Mouse (Mus musculus) lung, postnatal 0 days (tissue): ENCODE data around the gene Flot2. TPM values are rescaled to one million over a fixed set of nuclear protein-coding genes. Genes with fewer than 3 reads are reported as not detected.

Source experiments
- ATAC-seq: fragments of 200-750 bp; cut with Nextera tagmentation; 2 replicates; pipeline ENCODE4 v1.8.0; 2017; ENCODE audit warnings: moderate library complexity
- DNase-seq: peaks from one replicate; pipeline ENCODE4 v3.0.0-alpha.2; 2016; ENCODE audit warnings: low spot score
- H3K27ac ChIP-seq: fragments of 300-500 bp; sonication (generic); 2 replicates; pipeline ENCODE4 v1.5.1; 2014; ENCODE audit warnings: antibody characterized with exemption, mild to moderate bottlenecking, low read length, mixed read lengths
- H3K27me3 ChIP-seq: fragments of 300-500 bp; sonication (generic); replicated peaks from 2 replicates; pipeline ENCODE4 v1.6.1; 2014; ENCODE audit warnings: low read length, mixed read lengths; ENCODE audit not compliant: insufficient read depth
- H3K36me3 ChIP-seq: fragments of 300-500 bp; sonication (generic); 2 replicates; pipeline ENCODE4 v1.6.1; 2014; ENCODE audit warnings: low read length, mixed read lengths; ENCODE audit not compliant: insufficient read depth
- H3K4me1 ChIP-seq: fragments of 300-500 bp; sonication (generic); 2 replicates; pipeline ENCODE4 v1.6.1; 2014; ENCODE audit warnings: antibody characterized with exemption, low read depth, low read length, mixed read lengths; ENCODE audit not compliant: insufficient read depth
- H3K4me2 ChIP-seq: fragments of 300-500 bp; sonication (generic); replicated peaks from 2 replicates; pipeline ENCODE4 v1.6.1; 2014; ENCODE audit warnings: low read depth, mild to moderate bottlenecking, low read length, moderate library complexity, mixed read lengths
- H3K4me3 ChIP-seq: fragments of 300-500 bp; sonication (generic); 2 replicates; pipeline ENCODE4 v1.5.1; 2014; ENCODE audit warnings: low read depth, low read length
- H3K9ac ChIP-seq: fragments of 300-500 bp; sonication (generic); replicated peaks from 2 replicates; pipeline ENCODE4 v1.6.1; 2014; ENCODE audit warnings: low read depth, mild to moderate bottlenecking
- H3K9me3 ChIP-seq: fragments of 300-500 bp; sonication (generic); 2 replicates; pipeline ENCODE4 v1.6.1; 2016; ENCODE audit warnings: low read length, mixed read lengths
- CTCF ChIP-seq: IDR thresholded peaks from 2 replicates; pipeline ENCODE4 v1.5.1; 2016; ENCODE audit warnings: antibody characterized with exemption, mild to moderate bottlenecking
- EP300 ChIP-seq: IDR thresholded peaks from 2 replicates; pipeline ENCODE4 v1.6.1; 2016; ENCODE audit warnings: antibody characterized with exemption, mild to moderate bottlenecking, control low read depth
- WGBS: fragments of 180-500 bp; shearing (Covaris S2); extraction: QIAGEN DNeasy Blood & Tissue Kit; methylation state at CpG from one replicate; pipeline ENCODE4 v1.1.7; 2014; 5-methylcytosine and 5-hydroxymethylcytosine counted together
- polyA plus RNA-seq: library from polyadenylated mRNA; unstranded; fragments of >200 nt; fragmentation: Nextera tagmentation; extraction: Ambion mirVana; gene quantifications from 2 replicates; pipeline ENCODE4 v1.2.1, GENCODE M21; 2015

Flot2 gene
- polyA plus RNA-seq, 1 experiment from 2014 or later, result 55.6 TPM

- Histone ChIP-seq H3K9ac (no peak overlapping the region), H3K4me3 (no peak overlapping the region), H3K36me3 (0 out of 2 replicates have a peak, but pooled peaks cover 12% of the 10 kb centered on the region), H3K9me3 (no peaks in the 10 kb centered on the region), H3K4me2 (no peak overlapping the region), H3K27me3 (no peaks in the 10 kb centered on the region), H3K4me1 (no peaks in the 10 kb centered on the region), H3K27ac (no peak overlapping the region)
- 69% methylated on average over 5 of the region's 5 CpGs for WGBS
- DNase-seq, result no peak
- ATAC-seq, result no peak
- TF ChIP-seq CTCF (no peak), EP300 (no peak)
Measured at GRCm38 (mm10) chr11:78069130-78069529, 31.4 kb downstream of the Flot2 start.

GRCm38 (mm10) chr11:78069646-78070045, 31.9 kb downstream of the Flot2 start:
- Histone ChIP-seq H3K4me1 (no peaks in the 10 kb centered on the region), H3K9ac (no peak overlapping the region), H3K4me2 (no peak overlapping the region), H3K27me3 (no peaks in the 10 kb centered on the region), H3K9me3 (no peaks in the 10 kb centered on the region), H3K4me3 (no peak overlapping the region), H3K27ac (no peak overlapping the region), H3K36me3 (0 out of 2 replicates have a peak, but pooled peaks cover 17% of the 10 kb centered on the region)
- ATAC-seq (no peak), DNase-seq (no peak)
- no peak for TF ChIP-seq CTCF
- TF ChIP-seq EP300, result no peak
- 77% methylated on average over 6 of the region's 6 CpGs for WGBS

GRCm38 (mm10) chr11:78071938-78072337, 34.2 kb downstream of the Flot2 start:
- TF ChIP-seq CTCF, result no peak
- TF ChIP-seq EP300, result no peak
- H3K9me3 ChIP-seq, result no peaks in the 10 kb centered on the region
- H3K9ac ChIP-seq, result no peak overlapping the region
- H3K4me3 ChIP-seq, result no peak overlapping the region
- ATAC-seq, result no peak
- WGBS, result 85% methylated on average over 5 of the region's 5 CpGs
- no peak for DNase-seq
- no peaks in the 10 kb centered on the region for H3K4me1 ChIP-seq
- no peak overlapping the region for H3K27ac ChIP-seq
- no peak overlapping the region for H3K4me2 ChIP-seq
- H3K36me3 ChIP-seq, result peaks cover 28% of the 10 kb centered on the region; the same call in 1 of the 2 replicates
- H3K27me3 ChIP-seq, result no peaks in the 10 kb centered on the region

DNA sequence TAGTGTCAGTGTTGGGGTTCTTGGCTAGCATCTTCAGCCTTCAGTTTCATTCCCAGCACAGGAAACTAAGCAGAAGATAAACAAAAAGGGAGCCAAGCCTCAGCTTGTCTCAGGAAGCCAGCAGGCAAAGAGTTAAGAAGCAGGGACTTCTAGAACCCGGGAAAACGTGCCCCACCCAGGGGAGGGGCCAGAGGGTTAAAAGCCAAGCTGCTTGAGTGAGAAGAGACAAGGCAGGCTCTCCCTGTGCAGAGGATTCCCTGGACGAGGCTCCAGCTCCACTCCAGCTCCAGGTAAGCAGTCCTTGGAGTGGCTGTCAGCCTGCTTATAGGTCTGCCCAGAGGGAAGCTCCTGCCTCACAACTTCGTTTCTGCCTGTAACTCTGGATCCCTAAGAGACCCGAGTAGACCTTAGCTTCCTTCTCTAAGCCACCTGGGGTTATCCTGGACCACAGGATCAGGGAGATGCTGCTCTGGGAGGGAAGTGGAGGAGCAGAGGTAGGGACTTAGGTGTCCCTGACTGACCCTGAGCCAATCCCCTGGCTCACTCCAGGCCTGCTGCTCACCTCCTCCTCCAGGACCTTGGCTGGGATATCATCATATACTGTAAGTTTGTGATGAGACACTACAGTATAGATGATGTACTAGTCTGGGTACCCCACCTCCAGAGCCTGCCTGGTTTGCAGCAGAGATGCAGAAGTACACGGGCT, 34.8 kb downstream of the Flot2 start:
- no peaks in the 10 kb centered on the region for H3K27me3 ChIP-seq
- TF ChIP-seq CTCF (no peak), EP300 (no peak)
- no peak overlapping the region for H3K4me3 ChIP-seq
- 19% methylated on average over 6 of the region's 6 CpGs for WGBS
- H3K27ac ChIP-seq, result no peak overlapping the region
- DNase-seq (no peak), ATAC-seq (no peak)
- peaks cover 28% of the 10 kb centered on the region; the same call in 1 of the 2 replicates for H3K36me3 ChIP-seq
- H3K4me1 ChIP-seq, result no peaks in the 10 kb centered on the region
- no peak overlapping the region for H3K4me2 ChIP-seq
- no peaks in the 10 kb centered on the region for H3K9me3 ChIP-seq
- no peak overlapping the region for H3K9ac ChIP-seq

- ATAC-seq (no peak), DNase-seq (no peak)
- H3K9ac ChIP-seq, result no peak overlapping the region
- no peaks in the 10 kb centered on the region for H3K9me3 ChIP-seq
- H3K4me2 ChIP-seq, result no peak overlapping the region
- 93% methylated on average over 9 of the region's 9 CpGs for WGBS
- no peak overlapping the region for H3K27ac ChIP-seq
- peaks cover 28% of the 10 kb centered on the region; the same call in 1 of the 2 replicates for H3K36me3 ChIP-seq
- no peaks in the 10 kb centered on the region for H3K27me3 ChIP-seq
- no peaks in the 10 kb centered on the region for H3K4me1 ChIP-seq
- TF ChIP-seq CTCF (no peak), EP300 (no peak)
- no peak overlapping the region for H3K4me3 ChIP-seq
Measured at GRCm38 (mm10) chr11:78073577-78074276, 36.0 kb downstream of the Flot2 start.

DNA sequence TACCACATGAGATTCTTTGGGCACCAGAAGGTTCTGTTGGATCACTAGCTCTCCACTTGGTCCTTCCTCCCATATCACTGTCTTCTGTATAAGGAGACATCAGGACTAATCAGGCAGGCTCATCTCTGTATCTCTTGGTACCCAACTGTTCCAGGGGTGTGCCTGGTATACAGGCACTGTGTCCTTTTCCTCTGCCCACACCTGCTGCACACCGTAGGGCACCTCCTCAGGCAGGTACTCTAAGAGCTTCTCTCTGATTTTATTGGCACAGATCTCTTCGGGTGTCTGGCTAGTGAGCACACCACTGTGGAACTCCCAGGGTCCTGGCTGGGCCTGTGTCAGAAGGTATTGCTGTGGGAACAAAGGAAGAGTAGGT, 36.5 kb downstream of the Flot2 start:
- H3K27ac ChIP-seq, result no peak overlapping the region
- 98% methylated on average over 2 of the region's 2 CpGs for WGBS
- H3K27me3 ChIP-seq, result no peaks in the 10 kb centered on the region
- H3K9ac ChIP-seq, result no peak overlapping the region
- H3K4me2 ChIP-seq, result no peak overlapping the region
- peaks cover 28% of the 10 kb centered on the region; the same call in 1 of the 2 replicates for H3K36me3 ChIP-seq
- no peaks in the 10 kb centered on the region for H3K4me1 ChIP-seq
- DNase-seq (no peak), ATAC-seq (no peak)
- no peak overlapping the region for H3K4me3 ChIP-seq
- no peak for TF ChIP-seq CTCF
- no peak for TF ChIP-seq EP300
- no peaks in the 10 kb centered on the region for H3K9me3 ChIP-seq
